Mouse (Mus musculus) midbrain, embryonic 14.5 days (tissue): ENCODE measurements around the gene Ptprcap. TPM values are rescaled to one million over a fixed set of nuclear protein-coding genes. Genes with fewer than 3 reads are reported as not detected.

Source experiments
- ATAC-seq: fragments of 200-750 bp; cut with Nextera tagmentation; 2 replicates; pipeline ENCODE4 v1.8.0; 2017; ENCODE audit warnings: moderate number of reproducible peaks, moderate library complexity; ENCODE audit not compliant: low FRiP score, low TSS enrichment
- DNase-seq: peaks from one replicate; pipeline ENCODE4 v3.0.0-alpha.2; 2015
- H3K27ac ChIP-seq: fragments of 300-500 bp; sonication (generic); replicated peaks from 2 replicates; pipeline ENCODE4 v1.5.1; 2014; ENCODE audit warnings: mild to moderate bottlenecking, low read depth, low read length, moderate library complexity
- H3K27me3 ChIP-seq: fragments of 300-500 bp; sonication (generic); 2 replicates; pipeline ENCODE4 v1.6.1; 2014; ENCODE audit warnings: low read length, control low read depth, mixed read lengths; ENCODE audit not compliant: control insufficient read depth, insufficient read depth
- H3K36me3 ChIP-seq: fragments of 300-500 bp; sonication (generic); 2 replicates; pipeline ENCODE4 v1.6.1; 2014; ENCODE audit warnings: low read length, control low read depth; ENCODE audit not compliant: control insufficient read depth, insufficient read depth
- H3K4me1 ChIP-seq: fragments of 300-500 bp; sonication (generic); 2 replicates; pipeline ENCODE4 v1.6.1; 2014; ENCODE audit warnings: mild to moderate bottlenecking, antibody characterized with exemption, low read length, control low read depth; ENCODE audit not compliant: control insufficient read depth, insufficient read depth
- H3K4me2 ChIP-seq: fragments of 300-500 bp; sonication (generic); 2 replicates; pipeline ENCODE4 v1.6.1; 2014; ENCODE audit warnings: mild to moderate bottlenecking, low read length, moderate library complexity
- H3K4me3 ChIP-seq: fragments of 300-500 bp; sonication (generic); replicated peaks from 2 replicates; pipeline ENCODE4 v1.5.1; 2014; ENCODE audit warnings: low read depth, low read length
- H3K9ac ChIP-seq: fragments of 300-500 bp; sonication (generic); replicated peaks from 2 replicates; pipeline ENCODE4 v1.6.1; 2014; ENCODE audit warnings: mild to moderate bottlenecking, low read length, moderate library complexity
- H3K9me3 ChIP-seq: fragments of 300-500 bp; sonication (generic); 2 replicates; pipeline ENCODE4 v1.6.1; 2016; ENCODE audit warnings: low read length, control low read depth, mixed read lengths; ENCODE audit not compliant: control insufficient read depth
- WGBS: fragments of 180-500 bp; shearing (Covaris S2); extraction: QIAGEN DNeasy Blood & Tissue Kit; methylation state at CpG from one replicate; pipeline ENCODE4 v1.1.7; 2014; 5-methylcytosine and 5-hydroxymethylcytosine counted together
- polyA plus RNA-seq: library from polyadenylated mRNA; unstranded; fragments of >200 nt; fragmentation: Nextera tagmentation; extraction: Ambion mirVana; gene quantifications from 2 replicates; pipeline ENCODE4 v1.2.1, GENCODE M21; 2014

The Ptprcap gene
- 0.55 and 0.64 TPM in 2 replicates for polyA plus RNA-seq

DNA sequence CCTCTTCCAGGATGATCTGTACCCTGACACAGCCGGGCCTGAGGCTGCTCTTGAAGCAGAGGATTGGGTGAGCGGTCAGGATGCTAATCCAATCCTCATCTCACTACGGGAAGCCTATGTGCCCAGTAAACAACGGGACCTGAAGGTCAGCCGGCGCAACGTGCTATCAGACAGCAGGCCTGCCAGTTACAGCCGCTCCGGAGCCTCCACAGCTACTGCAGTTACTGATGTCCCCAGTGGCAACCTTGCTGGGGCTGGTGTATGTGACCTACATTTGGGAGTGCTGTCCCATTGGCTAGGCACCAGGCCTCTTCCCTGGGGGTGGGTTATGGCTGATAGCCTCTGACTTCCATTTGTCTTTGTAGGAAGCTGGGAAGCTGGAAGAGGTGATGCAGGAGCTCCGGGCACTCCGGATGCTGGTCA is at the start of gene Ptprcap:
Gene Ptprcap, plus strand, starts transcription at position 373 of the 423 bp plus-strand sequence.
- ATAC-seq (no peak), DNase-seq (no peak)
- Histone ChIP-seq H3K4me2 (no peak within 1 kb of the TSS), H3K4me1 (peaks cover 8% of the 10 kb centered on the region; the same call in 1 of the 2 replicates), H3K36me3 (peaks cover 63% of the 10 kb centered on the region), H3K9ac (no peak within 1 kb of the TSS), H3K4me3 (no peak within 1 kb of the TSS), H3K27ac (no peak within 1 kb of the TSS), H3K27me3 (no peaks in the 10 kb centered on the region), H3K9me3 (no peaks in the 10 kb centered on the region)
- 81% methylated on average over 11 of the region's 11 CpGs for WGBS

DNA sequence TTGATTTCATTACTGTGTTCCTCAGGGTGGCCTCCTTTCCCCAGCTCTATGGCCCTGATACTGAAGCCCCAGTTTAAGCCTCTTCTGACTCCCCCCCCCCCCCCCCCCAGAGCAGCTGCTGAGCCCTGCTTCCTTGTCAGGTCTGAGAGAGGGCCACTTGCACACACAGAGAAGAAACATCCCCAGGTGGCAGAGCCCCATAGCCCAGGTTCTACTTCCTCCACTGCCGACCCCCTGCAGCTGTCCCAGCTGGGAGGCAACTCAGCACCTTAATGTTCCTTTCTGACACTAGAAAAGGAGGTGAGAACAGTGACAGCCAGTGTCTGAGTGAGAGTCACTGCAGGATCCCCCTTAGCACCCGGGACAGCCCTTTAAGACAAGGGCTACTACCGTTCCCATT is 49.6 kb upstream of the Ptprcap start:
- 84% methylated on average over 3 of the region's 3 CpGs for WGBS
- H3K9ac ChIP-seq, result no peak overlapping the region
- no peak overlapping the region for H3K4me2 ChIP-seq
- peaks cover 42% of the 10 kb centered on the region for H3K36me3 ChIP-seq
- no peaks in the 10 kb centered on the region for H3K27me3 ChIP-seq
- no peak for DNase-seq
- H3K4me1 ChIP-seq, result peaks cover 26% of the 10 kb centered on the region
- H3K27ac ChIP-seq, result no peak overlapping the region
- H3K4me3 ChIP-seq, result no peak overlapping the region
- no peaks in the 10 kb centered on the region for H3K9me3 ChIP-seq
- no peak for ATAC-seq

DNA sequence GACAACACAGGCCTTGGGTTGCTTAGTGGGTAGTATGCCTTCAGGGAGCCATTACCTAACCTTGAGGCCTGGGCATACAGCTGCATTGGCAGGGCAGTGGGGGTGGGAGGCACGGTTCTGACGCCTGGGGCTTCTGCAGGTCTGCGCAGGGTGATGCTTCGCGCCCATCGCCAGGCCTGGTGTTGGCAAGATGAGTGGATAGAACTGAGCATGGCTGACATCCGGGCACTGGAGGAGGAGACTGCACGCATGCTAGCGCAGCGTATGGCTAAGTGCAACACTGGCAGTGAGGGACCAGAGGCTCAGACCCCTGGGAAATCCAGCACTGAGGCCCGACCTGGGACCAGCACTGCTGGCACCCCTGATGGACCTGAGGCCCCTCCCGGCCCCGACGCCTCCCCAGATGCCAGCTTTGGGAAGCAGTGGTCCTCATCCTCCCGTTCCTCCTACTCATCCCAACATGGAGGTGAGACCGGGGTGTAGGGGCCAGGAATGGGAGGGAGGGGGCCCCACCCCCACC is 48.7 kb upstream of the Ptprcap start:
- H3K9me3 ChIP-seq, result no peaks in the 10 kb centered on the region
- H3K36me3 ChIP-seq, result peaks cover 50% of the 10 kb centered on the region
- WGBS, result 94% methylated on average over 16 of the region's 16 CpGs
- no peaks in the 10 kb centered on the region for H3K27me3 ChIP-seq
- ATAC-seq (no peak), DNase-seq (no peak)
- H3K4me2 ChIP-seq, result no peak overlapping the region
- H3K4me1 ChIP-seq, result peaks cover 17% of the 10 kb centered on the region
- H3K4me3 ChIP-seq, result no peak overlapping the region
- H3K27ac ChIP-seq, result no peak overlapping the region
- no peak overlapping the region for H3K9ac ChIP-seq

DNA sequence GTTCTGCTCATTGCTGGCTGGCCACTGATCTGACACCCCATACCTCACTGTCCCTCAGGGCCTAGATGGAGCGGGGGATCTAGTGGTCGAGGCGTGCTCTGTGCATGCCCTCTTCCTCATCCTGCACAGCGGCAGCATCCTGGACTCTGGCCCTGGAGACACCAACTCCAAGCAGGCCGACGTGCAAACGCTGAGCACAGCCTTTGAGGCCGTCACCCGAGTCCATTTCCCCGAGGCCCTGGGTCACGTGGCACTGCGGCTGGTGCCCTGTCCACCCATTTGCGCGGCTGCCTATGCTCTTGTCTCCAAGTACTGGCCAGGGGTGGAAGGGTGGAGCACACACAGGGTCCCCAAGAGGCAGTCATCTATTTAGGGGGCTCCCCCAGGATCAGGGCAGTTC is 46.8 kb upstream of the Ptprcap start:
- Histone ChIP-seq H3K9ac (no peak overlapping the region), H3K27ac (no peak overlapping the region), H3K36me3 (peaks cover 68% of the 10 kb centered on the region), H3K9me3 (no peaks in the 10 kb centered on the region), H3K4me1 (peaks cover 7% of the 10 kb centered on the region), H3K4me2 (no peak overlapping the region), H3K27me3 (no peaks in the 10 kb centered on the region), H3K4me3 (no peak overlapping the region)
- 95% methylated on average over 14 of the region's 14 CpGs for WGBS
- no peak for DNase-seq
- no peak for ATAC-seq

DNA sequence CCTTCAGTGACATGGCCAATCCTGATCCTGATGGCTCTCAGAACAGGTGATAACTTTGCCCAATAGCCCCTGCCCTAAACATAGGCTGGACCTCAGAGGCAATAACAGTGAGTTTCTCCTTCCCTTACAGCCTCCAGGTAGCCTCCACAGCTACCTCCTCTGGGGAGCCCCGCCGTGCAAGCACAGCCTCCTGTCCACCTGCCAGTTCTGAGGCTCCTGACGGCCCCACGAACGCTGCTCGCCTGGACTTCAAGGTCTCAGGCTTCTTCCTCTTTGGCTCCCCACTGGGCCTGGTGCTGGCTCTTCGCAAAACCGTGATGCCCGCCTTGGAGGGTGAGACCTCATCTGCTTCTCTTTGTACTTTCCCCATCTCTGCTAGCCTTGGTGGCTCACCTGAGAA is 44.9 kb upstream of the Ptprcap start:
- ATAC-seq (no peak), DNase-seq (no peak)
- Histone ChIP-seq H3K27me3 (no peaks in the 10 kb centered on the region), H3K9ac (no peak overlapping the region), H3K27ac (no peak overlapping the region), H3K4me3 (no peak overlapping the region), H3K4me1 (no peaks in the 10 kb centered on the region), H3K4me2 (no peak overlapping the region), H3K9me3 (no peaks in the 10 kb centered on the region), H3K36me3 (peaks cover 76% of the 10 kb centered on the region)
- 89% methylated on average over 9 of the region's 9 CpGs for WGBS

DNA sequence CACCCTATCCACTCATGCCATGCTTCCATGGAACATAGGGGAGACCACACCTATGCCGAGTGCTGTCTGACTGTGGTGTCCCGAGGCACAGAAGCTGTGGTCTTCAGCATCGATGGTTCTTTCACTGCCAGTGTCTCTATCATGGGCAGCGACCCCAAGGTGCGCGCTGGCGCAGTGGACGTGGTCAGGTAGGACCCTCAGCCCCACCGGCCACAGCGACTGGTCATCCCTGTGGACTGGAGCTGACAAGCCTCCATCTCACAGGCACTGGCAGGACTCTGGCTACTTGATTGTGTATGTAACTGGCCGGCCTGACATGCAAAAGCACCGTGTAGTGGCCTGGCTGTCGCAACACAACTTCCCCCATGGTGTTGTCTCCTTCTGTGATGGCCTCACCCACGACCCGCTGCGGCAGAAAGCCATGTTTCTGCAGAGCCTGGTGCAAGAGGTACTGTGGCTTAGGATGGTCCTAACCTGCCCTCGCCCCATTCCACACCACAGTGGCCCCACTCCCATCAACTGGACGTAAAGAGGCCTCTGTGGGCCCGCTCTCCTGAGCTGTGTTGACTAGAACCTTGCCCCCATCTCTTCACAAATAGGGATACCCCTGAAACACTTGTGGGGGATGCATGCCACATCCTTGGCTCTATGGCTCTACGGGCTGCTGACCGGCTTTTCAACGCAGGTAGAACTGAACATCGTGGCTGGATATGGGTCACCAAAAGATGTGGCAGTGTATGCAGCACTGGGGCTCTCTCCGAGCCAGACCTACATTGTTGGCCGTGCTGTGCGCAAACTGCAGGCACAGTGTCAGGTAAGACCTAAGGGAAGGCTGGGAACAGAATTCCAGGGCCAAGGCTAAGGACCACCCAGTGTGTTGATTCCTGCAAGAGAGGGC is 41.1 kb upstream of the Ptprcap start:
- Histone ChIP-seq H3K27me3 (no peaks in the 10 kb centered on the region), H3K36me3 (peaks cover 85% of the 10 kb centered on the region), H3K4me1 (no peaks in the 10 kb centered on the region), H3K9ac (no peak overlapping the region), H3K27ac (no peak overlapping the region), H3K4me3 (no peak overlapping the region), H3K4me2 (no peak overlapping the region), H3K9me3 (no peaks in the 10 kb centered on the region)
- 93% methylated on average over 26 of the region's 26 CpGs for WGBS
- DNase-seq (no peak), ATAC-seq (no peak)

DNA sequence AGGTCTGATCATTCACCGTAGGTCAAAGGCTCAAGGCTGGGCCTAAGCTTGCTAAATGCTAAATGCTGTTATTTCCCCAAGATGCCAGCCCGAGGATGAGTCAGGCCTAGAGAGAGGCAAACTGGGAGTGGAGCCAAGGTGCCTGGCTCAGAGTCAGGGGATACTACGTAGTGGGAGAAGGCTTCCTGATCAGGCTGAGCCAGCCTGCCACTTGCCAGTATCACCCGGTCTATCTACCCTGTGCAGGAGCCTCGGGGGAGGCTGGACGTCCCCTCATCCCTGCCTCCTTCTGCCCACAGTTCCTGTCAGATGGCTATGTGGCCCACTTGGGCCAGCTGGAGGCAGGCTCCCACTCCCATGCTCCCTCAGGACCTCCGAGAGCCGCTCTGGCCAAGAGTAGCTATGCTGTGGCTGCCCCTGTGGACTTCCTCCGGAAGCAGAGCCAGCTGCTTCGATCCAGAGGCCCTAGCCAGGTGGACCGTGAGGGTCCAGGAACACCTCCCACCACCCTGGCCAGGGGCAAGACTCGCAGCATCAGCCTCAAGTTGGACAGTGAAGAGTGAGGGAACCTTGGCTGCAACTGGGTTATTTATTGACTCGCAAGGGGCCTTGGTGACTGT is 40.1 kb upstream of the Ptprcap start:
- 87% methylated on average over 13 of the region's 13 CpGs for WGBS
- Histone ChIP-seq H3K36me3 (peaks cover 87% of the 10 kb centered on the region), H3K27me3 (no peaks in the 10 kb centered on the region), H3K27ac (no peak overlapping the region), H3K4me3 (no peak overlapping the region), H3K4me2 (no peak overlapping the region), H3K4me1 (no peaks in the 10 kb centered on the region), H3K9me3 (no peaks in the 10 kb centered on the region), H3K9ac (no peak overlapping the region)
- ATAC-seq (no peak), DNase-seq (peak; percentile 23)

DNA sequence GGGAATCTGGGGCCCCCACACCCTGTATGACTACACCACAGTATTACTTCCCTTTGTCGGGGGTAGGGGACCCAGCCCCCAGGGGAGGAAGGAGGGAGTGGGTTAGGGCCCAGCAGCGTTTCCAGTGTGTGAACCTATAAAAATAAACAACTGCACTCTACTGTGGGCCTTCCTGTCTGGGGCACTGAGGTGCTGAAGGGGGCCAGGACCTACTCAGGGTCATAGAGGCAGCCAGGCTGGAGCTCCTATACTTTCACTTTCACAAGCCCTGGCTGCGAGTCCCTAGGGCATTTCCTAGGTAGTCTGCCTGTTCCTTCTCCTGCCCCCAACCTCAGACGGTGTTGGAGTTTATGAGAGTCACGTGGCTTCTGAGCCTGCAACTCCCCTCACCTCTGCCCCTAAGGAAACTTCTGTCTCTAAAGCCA is 39.6 kb upstream of the Ptprcap start:
- no peak overlapping the region for H3K4me3 ChIP-seq
- no peaks in the 10 kb centered on the region for H3K9me3 ChIP-seq
- no peak overlapping the region for H3K27ac ChIP-seq
- H3K27me3 ChIP-seq, result no peaks in the 10 kb centered on the region
- DNase-seq, result no peak
- peaks cover 83% of the 10 kb centered on the region for H3K36me3 ChIP-seq
- no peaks in the 10 kb centered on the region for H3K4me1 ChIP-seq
- ATAC-seq, result no peak
- no peak overlapping the region for H3K9ac ChIP-seq
- WGBS, result 77% methylated on average over 5 of the region's 5 CpGs
- H3K4me2 ChIP-seq, result no peak overlapping the region
